Mouse (Mus musculus) megakaryocyte, adult 5-6 weeks (primary cell): ENCODE measurements around the gene Nedd9. TPM values are rescaled to one million over a fixed set of nuclear protein-coding genes. Genes with fewer than 3 reads are reported as not detected.

ENCODE experiments used
- ATAC-seq: 2 replicates; pipeline ENCODE4 v1.8.0; 2016; ENCODE audit warnings: mild to moderate bottlenecking, inconsistent platforms; ENCODE audit not compliant: poor library complexity, severe bottlenecking
- total RNA-seq, 2 experiments: library from RNA; stranded (forward) in 1 of 2; stranded (reverse) in 1 of 2; fragments of 153-499, 151-499 nt in 1 of 2; fragments of 221-1000, 200-1000 nt in 1 of 2; gene quantifications; 2 replicates each; pipeline versions ENCODE4 v1.2.3 to v1.2.4; 2015 to 2017

Gene Nedd9
- total RNA-seq, 2 experiments from 2014 or later: 50.6 to 74.0 TPM

GRCm38 (mm10) chr13:41352352-41352751 lies 134.8 kb downstream of the Nedd9 start:
- ATAC-seq: no peak

- ATAC-seq: no peak
These were observed 136.6 kb downstream of the Nedd9 start for GRCm38 (mm10) chr13:41350589-41350988.

- ATAC-seq: no peak
These were observed 137.4 kb downstream of the Nedd9 start for GRCm38 (mm10) chr13:41349770-41350169.

- 0 out of 2 replicates have a peak, but pooled peaks have one; percentile 24 for ATAC-seq
These were observed 141.4 kb downstream of the Nedd9 start for GRCm38 (mm10) chr13:41345756-41346155.

- no peak for ATAC-seq
These were observed 141.9 kb downstream of the Nedd9 start for GRCm38 (mm10) chr13:41345306-41345705.

- no peak for ATAC-seq
These were observed 143.3 kb downstream of the Nedd9 start for GRCm38 (mm10) chr13:41343887-41344266.

GRCm38 (mm10) chr13:41343163-41343886 lies 143.8 kb downstream of the Nedd9 start:
- ATAC-seq: peak; percentile 73

- no peak for ATAC-seq
These were observed 145.7 kb downstream of the Nedd9 start for GRCm38 (mm10) chr13:41341422-41341821.

GRCm38 (mm10) chr13:41339653-41340351 lies 147.4 kb downstream of the Nedd9 start:
- ATAC-seq: no peak

- no peak for ATAC-seq
These were observed 148.0 kb downstream of the Nedd9 start for GRCm38 (mm10) chr13:41339195-41339594.

- ATAC-seq: no peak
These were observed 149.8 kb downstream of the Nedd9 start for GRCm38 (mm10) chr13:41337407-41337806.

GRCm38 (mm10) chr13:41336260-41336659 lies 150.9 kb downstream of the Nedd9 start:
- no peak for ATAC-seq

GRCm38 (mm10) chr13:41335767-41336166 lies 151.4 kb downstream of the Nedd9 start:
- ATAC-seq: no peak

- no peak for ATAC-seq
These were observed 152.5 kb downstream of the Nedd9 start for GRCm38 (mm10) chr13:41334641-41335000.

- no peak for ATAC-seq
These were observed 153.1 kb downstream of the Nedd9 start for GRCm38 (mm10) chr13:41333889-41334640.

GRCm38 (mm10) chr13:41331671-41332340 lies 155.4 kb downstream of the Nedd9 start:
- ATAC-seq: peak; percentile 77

- no peak for ATAC-seq
These were observed 156.4 kb downstream of the Nedd9 start for GRCm38 (mm10) chr13:41330589-41331345.

GRCm38 (mm10) chr13:41330051-41330450 lies 157.1 kb downstream of the Nedd9 start:
- ATAC-seq: no peak

GRCm38 (mm10) chr13:41328481-41328880 lies 158.7 kb downstream of the Nedd9 start:
- ATAC-seq: no peak

- ATAC-seq: peak; percentile 51
These were observed 159.6 kb downstream of the Nedd9 start for GRCm38 (mm10) chr13:41327546-41327945.
